Mouse (Mus musculus): Measurements from ENCODE around the gene Hsd17b11. TPM values are rescaled to one million over a fixed set of nuclear protein-coding genes. Genes with fewer than 3 reads are reported as not detected.
A peak's percentile ranks its signal among the peaks of the same experiment; 100 is the strongest.
"Not testable (repeated sequence)": the region's sequence is repeated elsewhere in the genome, so short reads cannot be mapped to it uniquely, and the experiment has no call there.

The Hsd17b11 gene
- total RNA-seq, 1 experiment = 45.6 TPM

- Histone ChIP-seq H3K9ac (ENCODE audit: insufficient read depth, low read depth, low read length, poor library complexity, severe bottlenecking) (no peak overlapping the region), H3K9me3 (ENCODE audit: control insufficient read depth, insufficient read depth, low read depth, low read length) (no peaks in the 10 kb centered on the region), H3K4me1 (ENCODE audit: control insufficient read depth in 2 of 2, insufficient read depth in 2 of 2, low read length in 2 of 2, poor library complexity in 1 of 2) (peaks cover 6 to 7% of the 10 kb centered on the region in 2 experiments; a peak in 3 of 4 replicates), H3K27ac (ENCODE audit: insufficient read depth, low read depth, low read length, poor library complexity, severe bottlenecking) (no peak overlapping the region), H3K4me3 (ENCODE audit: insufficient read depth in 1 of 2, low read depth in 1 of 2, low read length in 2 of 2, poor library complexity in 1 of 2, severe bottlenecking in 1 of 2) (no peak overlapping the region), H3K36me3 (ENCODE audit: control insufficient read depth, insufficient read depth, low read length, poor library complexity, severe bottlenecking) (no peaks in the 10 kb centered on the region)
- DNase-seq (ENCODE audit: low read depth, low spot score) = no peak
- in situ Hi-C loops (cut with MboI; ENCODE audit: low sequenced_read_pairs in 2 of 2, unreplicated experiment in 2 of 2) = no loop called here
- no peak for TF ChIP-seq CHD2 (IDR thresholded peaks at IDR 0.05; ENCODE audit: low read depth, low read length)
- no peak for TF ChIP-seq ZC3H11A (IDR thresholded peaks at IDR 0.05; ENCODE audit: borderline replicate concordance, low read depth, low read length)
- no peak for TF ChIP-seq ZNF384 (IDR thresholded peaks at IDR 0.05; ENCODE audit: low read depth, low read length)
- TF ChIP-seq MAFK (IDR thresholded peaks at IDR 0.05; ENCODE audit: insufficient read depth, low read depth, low read length) = no peak
- TF ChIP-seq HCFC1 (IDR thresholded peaks at IDR 0.05; ENCODE audit: borderline replicate concordance, insufficient read depth, low read length) = no peak
Measured at GRCm38 (mm10) chr5:104032434-104033097, 10.8 kb upstream of the Hsd17b11 start.

GRCm38 (mm10) chr5:104025245-104025854, 3.6 kb upstream of the Hsd17b11 start:
- no peak for TF ChIP-seq MAFK (IDR thresholded peaks at IDR 0.05; ENCODE audit: insufficient read depth, low read depth, low read length)
- no peak for TF ChIP-seq ZNF384 (IDR thresholded peaks at IDR 0.05; ENCODE audit: low read depth, low read length)
- no peak for TF ChIP-seq HCFC1 (IDR thresholded peaks at IDR 0.05; ENCODE audit: borderline replicate concordance, insufficient read depth, low read length)
- no peak for TF ChIP-seq ZC3H11A (IDR thresholded peaks at IDR 0.05; ENCODE audit: borderline replicate concordance, low read depth, low read length)
- TF ChIP-seq CHD2 (IDR thresholded peaks at IDR 0.05; ENCODE audit: low read depth, low read length) = no peak

GRCm38 (mm10) chr5:104024762-104025161, 3.0 kb upstream of the Hsd17b11 start:
- in situ Hi-C loops (cut with MboI; ENCODE audit: low sequenced_read_pairs in 2 of 2, unreplicated experiment in 2 of 2) = no loop called here
- Histone ChIP-seq H3K36me3 (ENCODE audit: control insufficient read depth, insufficient read depth, low read length, poor library complexity, severe bottlenecking) (no peaks in the 10 kb centered on the region), H3K9me3 (ENCODE audit: control insufficient read depth, insufficient read depth, low read depth, low read length) (no peaks in the 10 kb centered on the region), H3K9ac (ENCODE audit: insufficient read depth, low read depth, low read length, poor library complexity, severe bottlenecking) (peak overlapping the region; percentile 36; the same call in 1 of the 2 replicates), H3K4me1 (ENCODE audit: control insufficient read depth in 2 of 2, insufficient read depth in 2 of 2, low read length in 2 of 2, poor library complexity in 1 of 2) (peaks cover 17 to 19% of the 10 kb centered on the region in 2 experiments), H3K27ac (ENCODE audit: insufficient read depth, low read depth, low read length, poor library complexity, severe bottlenecking) (no peak overlapping the region; the same call in 1 of the 2 replicates), H3K4me3 (ENCODE audit: insufficient read depth in 1 of 2, low read depth in 1 of 2, low read length in 2 of 2, poor library complexity in 1 of 2, severe bottlenecking in 1 of 2) (peak overlapping the region in 1 of 2 experiments; percentile 53; a peak in 1 of 4 replicates)
- TF ChIP-seq MAFK (IDR thresholded peaks at IDR 0.05; ENCODE audit: insufficient read depth, low read depth, low read length) (no peak), ZNF384 (IDR thresholded peaks at IDR 0.05; ENCODE audit: low read depth, low read length) (no peak), CHD2 (IDR thresholded peaks at IDR 0.05; ENCODE audit: low read depth, low read length) (no peak), HCFC1 (IDR thresholded peaks at IDR 0.05; ENCODE audit: borderline replicate concordance, insufficient read depth, low read length) (no peak), ZC3H11A (IDR thresholded peaks at IDR 0.05; ENCODE audit: borderline replicate concordance, low read depth, low read length) (no peak)
- DNase-seq (ENCODE audit: low read depth, low spot score) = no peak

More at GRCm38 (mm10) chr5:104025245-104025854, 3.6 kb upstream of the Hsd17b11 start:
- H3K36me3 ChIP-seq (ENCODE audit: control insufficient read depth, insufficient read depth, low read length, poor library complexity, severe bottlenecking) = no peaks in the 10 kb centered on the region
- in situ Hi-C loops (cut with MboI; ENCODE audit: low sequenced_read_pairs in 2 of 2, unreplicated experiment in 2 of 2) = no loop called here
- peak overlapping the region; percentile 5 to 53; a peak in 3 of 4 replicates for H3K4me3 ChIP-seq (ENCODE audit: insufficient read depth in 1 of 2, low read depth in 1 of 2, low read length in 2 of 2, poor library complexity in 1 of 2, severe bottlenecking in 1 of 2)
- peaks cover 19 to 21% of the 10 kb centered on the region in 2 experiments for H3K4me1 ChIP-seq (ENCODE audit: control insufficient read depth in 2 of 2, insufficient read depth in 2 of 2, low read length in 2 of 2, poor library complexity in 1 of 2)
- no peaks in the 10 kb centered on the region for H3K9me3 ChIP-seq (ENCODE audit: control insufficient read depth, insufficient read depth, low read depth, low read length)
- peak overlapping the region; percentile 58; the same call in 1 of the 2 replicates for H3K27ac ChIP-seq (ENCODE audit: insufficient read depth, low read depth, low read length, poor library complexity, severe bottlenecking)
- no peak for DNase-seq (ENCODE audit: low read depth, low spot score)
- H3K9ac ChIP-seq (ENCODE audit: insufficient read depth, low read depth, low read length, poor library complexity, severe bottlenecking) = peak overlapping the region; percentile 36; the same call in 1 of the 2 replicates

- DNase-seq (ENCODE audit: low read depth, low spot score); H3K9me3 ChIP-seq (ENCODE audit: control insufficient read depth, insufficient read depth, low read depth, low read length); H3K4me3 ChIP-seq (ENCODE audit: insufficient read depth in 1 of 2, low read depth in 1 of 2, low read length in 2 of 2, poor library complexity in 1 of 2, severe bottlenecking in 1 of 2); H3K9ac ChIP-seq (ENCODE audit: insufficient read depth, low read depth, low read length, poor library complexity, severe bottlenecking); H3K36me3 ChIP-seq (ENCODE audit: control insufficient read depth, insufficient read depth, low read length, poor library complexity, severe bottlenecking); H3K27ac ChIP-seq (ENCODE audit: insufficient read depth, low read depth, low read length, poor library complexity, severe bottlenecking); in situ Hi-C loops (cut with MboI; ENCODE audit: low sequenced_read_pairs in 2 of 2, unreplicated experiment in 2 of 2): not testable (repeated sequence)
- peaks cover 18 to 19% of the 10 kb centered on the region in 2 experiments for H3K4me1 ChIP-seq (ENCODE audit: control insufficient read depth in 2 of 2, insufficient read depth in 2 of 2, low read length in 2 of 2, poor library complexity in 1 of 2)
Measured at GRCm38 (mm10) chr5:104024193-104024592, 2.5 kb upstream of the Hsd17b11 start.

Data from ES-E14 (cell line).